Mouse (Mus musculus) cerebellum, adult 9-10 months (tissue): ENCODE measurements at regions not wholly inside any gene's neighbourhood (a gene's known extent, or its start where the extent isn't known, plus 50 kb on each side); places are given as distances from the start of the nearest gene placed in this dataset.

Experiments used
- DNase-seq: peaks from one replicate; pipeline ENCODE4 v3.0.0; 2022

DNA sequence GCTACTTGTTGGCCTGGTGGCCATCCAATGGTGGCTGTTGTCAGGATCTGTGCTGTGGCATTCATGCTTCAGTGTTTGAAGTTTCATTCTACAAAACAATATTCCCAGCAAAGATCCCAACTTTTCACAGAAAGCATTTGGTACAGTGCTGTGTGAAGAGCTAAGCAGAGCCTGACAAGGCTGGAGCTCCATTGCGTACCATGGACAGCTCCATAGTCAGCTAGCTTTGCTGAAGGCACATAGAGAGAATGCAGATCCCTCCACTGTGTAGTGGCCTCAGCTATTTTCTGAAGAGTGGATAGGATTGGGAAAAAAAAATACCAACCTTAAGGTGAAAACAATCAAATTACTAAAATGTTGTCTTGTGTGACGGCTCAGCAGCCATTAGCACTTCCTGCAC is 50.5 kb upstream of the Zfp746 start:
- DNase-seq: no peak
